Mouse (Mus musculus) spleen, postnatal 4 days (tissue): ENCODE measurements around the gene Lct.
A peak's percentile ranks its signal among the peaks of the same experiment; 100 is the strongest.
"Not testable (repeated sequence)": the region's sequence is repeated elsewhere in the genome, so short reads cannot be mapped to it uniquely, and the experiment has no call there.

Experiments
- DNase-seq, 2 experiments: peaks; one replicate each; pipeline ENCODE4 v3.0.0; 2022; ENCODE audit warnings: low spot score in 2 of 2

Lct gene

DNA sequence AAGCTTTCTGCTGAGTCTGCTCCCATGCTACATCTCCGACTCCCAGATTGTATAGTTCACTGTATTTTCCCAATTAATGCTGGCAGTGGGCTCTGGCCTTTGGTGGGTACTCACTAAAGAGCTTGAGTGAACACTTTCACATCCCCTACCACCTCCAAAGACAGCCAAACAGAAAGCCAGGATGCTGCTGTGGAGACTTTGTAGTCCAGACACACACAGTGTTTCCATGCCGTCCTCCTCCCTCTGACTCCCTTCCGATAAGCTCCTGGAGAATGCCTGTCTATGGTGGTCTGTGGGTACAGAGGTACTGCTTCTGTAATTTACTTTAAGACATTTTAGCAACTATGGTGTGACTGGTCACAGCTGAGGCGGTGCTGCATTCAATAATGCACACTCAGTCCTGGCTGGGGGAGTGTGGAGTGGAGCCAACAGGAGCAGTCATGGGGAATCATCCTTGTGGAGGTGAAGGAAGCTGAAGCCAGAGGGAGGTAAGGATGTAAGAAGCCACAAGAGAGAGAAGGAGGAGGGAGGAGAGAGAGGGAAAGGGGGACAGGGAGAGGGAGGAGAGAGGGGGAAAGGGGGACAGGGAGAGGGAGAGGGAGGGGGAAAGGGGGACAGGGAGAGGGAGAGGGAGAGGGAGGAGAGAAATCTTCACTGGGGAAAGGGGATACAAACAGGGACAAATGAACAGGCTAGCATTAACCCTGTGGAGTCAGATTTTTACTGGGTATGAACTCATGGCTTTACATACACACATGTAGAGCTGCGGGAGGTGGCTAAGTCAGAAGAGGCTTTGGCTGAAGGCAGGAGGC lies 32.2 kb downstream of the Lct start:
- no peak for DNase-seq

DNA sequence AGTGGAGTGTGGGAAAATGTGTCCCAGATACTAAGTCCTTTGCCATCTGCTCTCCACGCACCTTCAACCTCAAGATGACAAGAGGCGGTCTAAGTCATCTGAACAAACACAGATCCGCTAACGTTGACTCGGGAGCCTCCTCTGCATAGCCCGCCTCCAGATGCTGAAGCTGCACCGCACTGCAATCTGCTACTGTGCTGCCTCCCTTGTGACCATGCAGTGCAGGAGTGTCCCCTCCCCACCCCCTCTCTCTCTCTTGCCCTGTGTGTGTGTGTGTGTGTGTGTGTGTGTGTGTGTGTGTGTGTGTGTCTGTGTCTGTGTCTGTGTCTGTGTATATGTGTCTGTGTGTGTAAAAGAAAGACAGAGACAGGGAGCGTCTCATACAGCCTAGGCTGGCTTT lies 32.8 kb downstream of the Lct start:
- no peak for DNase-seq

DNA sequence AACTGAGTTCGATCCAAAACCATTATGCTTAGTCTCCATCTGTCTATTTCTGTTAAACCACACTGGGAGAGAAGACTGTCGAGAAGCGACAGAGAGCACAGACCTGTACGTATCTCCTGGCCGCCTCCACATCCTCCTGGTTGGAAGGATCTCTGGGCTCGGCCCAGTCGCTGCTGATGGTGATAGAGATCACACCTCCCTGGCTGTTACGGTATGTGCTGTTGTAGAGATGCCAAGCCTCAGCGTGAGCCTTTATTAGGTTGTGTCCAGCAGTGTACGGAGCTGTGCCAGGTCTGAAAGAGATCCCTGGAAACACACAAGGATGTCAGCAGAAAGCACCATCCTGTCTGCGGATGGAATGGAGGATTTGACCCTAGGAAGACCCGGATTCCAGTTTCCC lies 34.6 kb downstream of the Lct start:
- DNase-seq: no peak

DNA sequence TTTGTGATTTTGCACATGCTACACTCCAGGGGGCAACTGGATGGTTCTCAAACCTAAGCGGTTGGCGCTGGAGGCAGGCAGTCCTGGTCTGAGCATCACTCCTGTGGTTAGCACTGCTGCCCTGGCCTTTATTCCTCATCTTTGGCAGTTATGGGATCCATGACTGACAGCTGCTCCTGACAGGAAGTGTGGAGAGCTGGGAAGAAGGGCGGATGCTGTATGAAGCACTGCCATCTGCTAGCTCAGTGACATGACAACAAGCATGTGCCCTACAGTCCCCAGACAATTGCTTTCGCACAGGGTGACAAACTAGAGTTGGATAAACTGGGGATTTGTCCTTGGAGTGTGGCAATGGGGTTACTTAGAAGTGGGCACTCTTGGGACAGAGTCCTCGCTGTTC lies 37.8 kb downstream of the Lct start:
- no peak for DNase-seq

DNA sequence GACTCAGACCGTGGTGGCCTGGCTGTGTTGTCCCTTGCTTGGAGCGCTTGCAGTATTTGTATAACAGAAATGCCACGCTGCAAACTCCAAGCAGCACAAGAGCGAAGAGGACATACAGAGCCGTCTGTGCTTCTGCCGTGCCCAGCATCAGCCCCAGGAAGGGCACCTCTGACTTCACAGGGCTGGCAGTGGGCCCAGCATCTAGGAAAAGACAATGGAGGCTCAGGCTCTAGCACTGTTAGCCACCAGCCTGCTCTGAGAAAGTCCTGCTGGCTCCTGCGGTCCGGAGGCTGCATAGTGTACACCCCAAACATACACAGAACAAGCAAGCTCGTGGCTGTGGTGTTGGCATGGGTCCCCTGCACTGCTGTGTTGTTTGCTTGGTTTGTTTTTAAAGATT lies 43.0 kb downstream of the Lct start:
- no peak for DNase-seq

DNA sequence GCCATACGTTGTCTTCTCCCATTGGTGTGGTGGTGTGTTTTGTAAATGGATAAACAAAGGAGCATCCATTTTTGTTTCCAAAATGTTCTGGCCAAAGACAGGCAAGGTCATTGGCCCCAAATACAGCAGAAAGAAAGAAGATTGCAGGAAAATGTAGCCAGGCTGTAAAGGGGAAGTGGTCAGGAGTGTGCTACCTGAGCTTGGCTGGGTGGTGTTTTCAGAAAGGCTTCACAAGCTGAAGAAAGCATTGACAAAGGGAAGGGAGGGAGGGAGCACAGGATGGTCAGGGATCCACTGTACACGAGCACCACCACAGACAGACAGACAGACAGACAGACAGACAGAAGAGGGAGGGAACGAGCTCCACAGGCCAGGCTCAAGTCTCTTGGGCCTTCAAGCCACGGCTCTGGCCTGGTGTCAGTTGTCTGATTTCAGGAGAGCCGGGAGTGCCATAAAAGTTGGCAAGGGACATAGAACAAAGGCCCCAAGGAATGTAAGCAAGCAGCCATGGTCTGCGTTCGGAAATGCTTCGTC lies 43.9 kb downstream of the Lct start:
- no peak for DNase-seq

DNA sequence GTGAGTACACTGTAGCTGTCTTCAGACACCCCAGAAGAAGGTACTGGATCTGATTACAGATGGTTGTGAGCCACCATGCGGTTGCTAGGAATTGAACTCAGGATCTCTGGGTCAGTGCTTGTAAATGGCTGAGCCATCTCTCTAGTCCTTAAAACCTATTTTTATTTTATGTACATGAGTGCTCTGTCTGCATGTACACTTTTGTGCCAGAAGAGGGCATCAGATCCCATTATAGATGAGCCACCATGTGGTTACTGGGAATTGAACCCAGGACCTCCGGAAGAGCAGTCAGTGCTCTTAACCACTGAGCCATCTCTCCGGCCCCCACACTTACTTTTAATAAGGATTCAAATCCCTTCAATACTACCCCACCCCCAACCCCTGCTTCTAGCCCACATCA lies 45.2 kb downstream of the Lct start:
- DNase-seq: no peak

DNA sequence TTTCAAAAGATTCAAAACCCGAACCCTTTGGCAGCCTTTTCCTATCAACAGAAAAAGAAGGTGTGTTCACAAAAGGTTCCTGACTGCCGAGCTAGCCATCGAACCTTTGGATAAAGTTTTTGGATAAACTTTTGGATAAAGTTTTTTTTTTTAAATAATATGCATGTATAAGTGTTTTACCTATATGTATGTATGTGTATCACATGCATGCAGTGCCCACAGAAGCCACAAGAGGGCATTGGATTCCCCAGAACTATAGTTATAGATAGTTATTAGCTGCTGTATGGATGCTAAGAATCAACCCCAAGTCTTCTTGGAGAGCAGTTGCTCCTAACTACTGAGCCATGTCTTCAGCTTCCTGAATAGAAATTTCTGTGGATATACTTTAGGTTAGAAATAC lies 46.4 kb downstream of the Lct start:
- DNase-seq: no peak

DNA sequence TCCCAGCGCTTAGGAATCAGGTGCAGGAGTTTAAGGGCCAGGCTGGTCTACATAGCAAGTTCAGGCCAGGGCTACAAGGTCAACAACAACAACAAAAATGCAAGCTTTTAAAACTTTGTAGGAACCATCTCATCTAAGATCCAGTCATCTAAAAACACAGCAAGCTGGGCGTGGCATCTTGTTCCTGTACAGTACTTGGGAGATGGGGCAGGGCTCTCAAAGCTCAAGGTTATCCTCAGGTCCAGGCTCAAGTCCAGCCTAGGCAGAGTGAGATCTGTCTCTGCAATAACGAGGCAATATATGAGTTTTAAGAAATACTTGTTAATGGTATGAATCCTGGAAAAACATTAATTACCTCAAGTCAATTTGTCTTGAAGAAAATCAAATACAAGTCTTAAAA lies 49.6 kb downstream of the Lct start:
- no peak for DNase-seq

DNA sequence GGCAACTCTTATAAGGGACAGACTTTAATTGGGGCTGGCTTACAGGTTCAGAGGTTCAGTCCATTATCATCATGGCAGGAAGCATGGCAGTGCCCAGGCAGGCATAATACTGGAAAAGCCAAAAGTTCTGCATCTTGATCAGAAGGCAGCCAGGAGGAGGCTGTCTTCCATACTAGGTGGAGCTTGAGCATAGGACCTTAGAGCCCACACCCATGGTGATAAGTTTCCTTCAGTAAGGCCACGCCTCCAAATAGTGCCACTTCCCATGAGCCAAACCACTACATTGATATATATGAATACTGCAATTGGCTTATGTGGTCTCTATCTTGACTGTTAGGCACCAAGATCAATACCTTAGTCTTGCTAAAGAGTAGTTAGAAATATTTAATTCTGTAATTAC lies 52.2 kb downstream of the Lct start:
- DNase-seq: no peak

DNA sequence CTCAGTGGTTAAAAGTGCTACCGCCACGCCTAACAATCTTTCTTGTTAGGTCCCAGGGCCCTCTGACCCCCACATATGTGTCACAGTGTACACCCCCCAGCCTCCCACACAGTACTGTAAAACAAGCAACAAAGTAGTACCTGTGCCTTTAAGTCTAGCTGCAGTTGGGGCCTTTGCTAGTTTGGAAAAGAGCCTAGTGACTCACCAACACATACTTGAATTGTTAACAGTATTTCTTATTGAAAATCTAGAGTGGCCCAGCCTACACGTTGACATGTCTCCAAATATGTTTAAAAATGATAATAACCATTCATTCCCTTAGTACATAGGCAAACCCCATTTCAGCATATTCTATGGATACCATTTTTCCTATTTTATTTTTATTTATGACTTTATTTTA lies 57.4 kb downstream of the Lct start:
- no peak for DNase-seq

DNA sequence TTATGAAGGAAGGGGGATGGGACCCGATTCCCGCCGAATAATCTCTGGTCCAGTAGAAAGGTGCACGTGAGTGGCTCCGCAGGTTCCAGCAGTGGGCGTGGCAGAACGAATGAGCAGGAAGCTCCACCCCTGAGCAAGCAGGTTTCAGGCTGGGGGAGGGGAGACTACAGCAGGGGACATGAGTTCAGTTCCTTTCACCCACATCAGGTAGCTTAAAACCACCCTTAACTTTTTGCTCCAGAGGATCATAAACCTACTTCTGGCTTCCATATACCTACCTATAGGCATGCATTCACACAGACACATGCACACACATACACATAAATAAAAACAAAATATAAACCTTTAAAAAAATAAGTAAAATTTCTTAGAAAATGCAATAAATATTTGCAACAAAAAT lies 61.1 kb downstream of the Lct start:
- DNase-seq: not testable (repeated sequence)

DNA sequence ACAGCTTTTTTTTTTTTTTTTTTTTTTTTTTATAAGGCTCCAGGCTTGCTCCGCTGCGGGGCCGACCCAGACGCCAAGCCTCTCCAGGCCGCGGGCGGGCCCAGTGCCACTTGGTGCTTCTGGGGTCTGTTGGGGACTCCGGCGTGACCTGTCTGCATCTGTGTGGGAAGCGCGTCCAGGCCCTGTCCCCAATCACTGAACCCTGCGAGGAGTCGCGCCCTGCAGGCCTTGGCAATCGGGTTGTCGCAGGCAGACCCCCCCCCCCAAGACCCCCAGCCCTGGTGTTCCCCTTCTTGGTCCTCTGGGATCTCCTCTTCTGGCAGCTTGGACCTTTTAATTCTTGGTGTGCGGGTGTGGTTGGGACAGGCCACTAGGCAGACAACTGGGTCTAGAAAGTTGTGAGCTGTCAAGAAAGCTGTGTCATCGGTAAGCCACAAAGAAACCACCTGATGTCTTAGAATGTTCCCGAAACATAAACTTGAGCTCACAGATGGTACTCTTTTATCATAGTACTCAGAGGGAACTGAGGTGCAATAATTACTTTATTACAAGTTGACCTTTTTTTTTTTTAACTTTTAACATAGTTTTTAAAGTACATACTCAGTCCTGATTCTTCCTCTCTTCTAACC lies 83.3 kb downstream of the Lct start:
- DNase-seq: peak; percentile 30 to 75

DNA sequence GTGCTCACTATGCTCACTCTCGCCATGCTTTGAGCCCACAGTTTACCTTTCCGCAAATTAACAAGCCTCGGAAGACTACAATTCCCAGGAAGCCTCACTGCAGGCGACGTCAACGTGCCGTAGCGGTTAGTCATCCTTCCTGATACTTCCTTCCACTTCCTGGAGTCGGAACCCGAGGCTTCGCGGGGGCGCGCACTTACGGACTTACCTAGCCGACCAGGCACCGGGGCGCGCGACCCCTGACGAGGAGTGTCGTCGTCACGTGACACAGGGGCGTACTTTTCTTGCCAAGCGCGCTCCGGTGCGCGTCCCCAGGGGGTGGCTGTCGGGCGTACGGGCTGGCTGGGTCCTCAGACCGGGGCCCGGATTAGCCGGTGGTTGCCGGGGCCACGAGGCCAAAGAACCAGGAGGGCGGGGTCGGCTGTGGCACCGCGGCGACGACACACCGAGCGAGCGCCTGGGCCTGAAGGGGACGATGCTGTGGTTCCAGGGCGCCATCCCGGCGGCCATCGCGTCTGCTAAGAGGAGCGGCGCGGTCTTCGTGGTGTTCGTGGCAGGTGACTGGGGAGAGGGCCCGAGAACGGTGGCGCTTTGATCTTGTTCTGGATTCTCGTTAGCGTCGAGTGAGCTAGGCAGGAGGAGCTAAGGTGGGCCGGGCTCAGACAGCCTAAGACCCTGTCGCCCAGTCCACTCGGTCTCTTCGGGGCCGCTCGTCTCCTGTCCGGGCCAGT lies 84.0 kb downstream of the Lct start:
- peak; percentile 90 to 94 for DNase-seq

DNA sequence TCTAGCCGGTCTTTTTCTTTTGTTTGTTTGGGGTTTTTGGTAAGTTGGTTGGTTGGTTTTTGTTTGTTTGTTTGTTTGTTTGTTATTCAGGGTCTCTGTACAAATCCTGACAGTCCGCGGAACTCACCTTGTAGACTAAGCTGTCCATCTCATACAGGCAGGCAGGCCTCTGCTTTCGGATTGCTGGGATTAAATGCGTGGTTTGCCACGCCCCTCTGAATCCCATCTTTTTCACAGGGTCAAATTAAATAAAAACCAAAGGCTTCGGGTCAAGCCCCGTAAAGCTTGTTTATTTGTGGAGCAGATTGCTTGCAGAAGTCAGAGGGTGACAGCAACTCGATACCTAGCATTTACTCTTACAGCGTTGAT lies 84.5 kb downstream of the Lct start, which contains the start of gene Ubxn4:
Gene Ubxn4, plus strand, starts transcription at position 338 of the 369 bp plus-strand sequence.
- DNase-seq: peak in 1 of 2 experiments; percentile 59

DNA sequence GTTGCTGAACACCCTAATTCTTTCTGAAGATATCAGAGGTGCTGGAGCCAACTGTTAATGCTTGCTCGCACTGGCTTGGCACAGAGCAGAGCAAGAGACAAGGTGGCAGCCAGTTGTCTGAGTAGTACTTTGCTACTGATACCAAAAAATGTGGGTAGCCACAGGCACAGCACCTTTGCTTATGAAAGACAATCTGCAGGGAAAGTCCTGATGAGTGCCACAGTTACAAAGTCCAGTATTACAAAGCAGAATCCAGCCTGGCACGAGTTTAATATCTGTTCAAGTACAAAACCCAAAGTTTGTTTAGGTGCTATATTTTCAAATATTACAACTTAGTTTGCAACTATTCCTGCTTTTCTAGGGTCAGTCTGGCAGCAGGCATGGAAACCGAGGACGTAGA lies 92.9 kb downstream of the Lct start:
- no peak for DNase-seq
